Mouse (Mus musculus) adrenal gland, adult (tissue): Measurements from ENCODE around the gene Nlk.
"Not testable (repeated sequence)": the region's sequence is repeated elsewhere in the genome, so short reads cannot be mapped to it uniquely, and the experiment has no call there.

Experiments
- DNase-seq, 2 experiments: peaks; one replicate each; pipeline ENCODE4 v3.0.0; 2022 to 2023; ENCODE audit warnings: low spot score in 1 of 2; ENCODE audit not compliant: inconsistent age in 2 of 2

Gene Nlk

GRCm38 (mm10) chr11:78550168-78551058, 146.8 kb downstream of the Nlk start, which contains the start of gene Tmem97:
TSS of gene Tmem97 (minus strand) at chr11:78550777.
- DNase-seq, result peak; percentile 97 to 98

DNA sequence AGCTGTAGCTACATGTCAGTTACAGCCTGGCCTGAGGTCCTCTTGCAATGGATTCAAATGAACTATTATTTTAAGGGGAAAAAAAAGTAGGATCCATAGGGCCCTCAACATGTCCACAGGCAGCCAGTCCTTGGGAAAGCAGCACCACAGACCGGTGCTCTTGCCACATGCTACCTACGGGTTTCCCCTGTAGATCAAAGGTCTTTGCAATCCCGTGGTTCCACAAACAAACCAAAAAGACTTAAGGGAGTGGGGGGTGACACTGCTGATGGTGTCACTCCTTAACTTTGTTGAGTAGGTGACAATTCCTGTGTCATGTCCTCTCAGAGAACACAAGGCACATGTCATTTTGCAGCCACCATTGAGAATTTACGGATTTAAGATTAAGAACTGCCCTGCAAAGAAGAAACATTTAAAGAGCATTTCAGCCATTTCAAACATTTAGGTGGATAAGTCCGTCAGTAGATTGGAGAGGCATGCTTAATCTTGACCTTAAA, 147.6 kb downstream of the Nlk start:
- no peak for DNase-seq

DNA sequence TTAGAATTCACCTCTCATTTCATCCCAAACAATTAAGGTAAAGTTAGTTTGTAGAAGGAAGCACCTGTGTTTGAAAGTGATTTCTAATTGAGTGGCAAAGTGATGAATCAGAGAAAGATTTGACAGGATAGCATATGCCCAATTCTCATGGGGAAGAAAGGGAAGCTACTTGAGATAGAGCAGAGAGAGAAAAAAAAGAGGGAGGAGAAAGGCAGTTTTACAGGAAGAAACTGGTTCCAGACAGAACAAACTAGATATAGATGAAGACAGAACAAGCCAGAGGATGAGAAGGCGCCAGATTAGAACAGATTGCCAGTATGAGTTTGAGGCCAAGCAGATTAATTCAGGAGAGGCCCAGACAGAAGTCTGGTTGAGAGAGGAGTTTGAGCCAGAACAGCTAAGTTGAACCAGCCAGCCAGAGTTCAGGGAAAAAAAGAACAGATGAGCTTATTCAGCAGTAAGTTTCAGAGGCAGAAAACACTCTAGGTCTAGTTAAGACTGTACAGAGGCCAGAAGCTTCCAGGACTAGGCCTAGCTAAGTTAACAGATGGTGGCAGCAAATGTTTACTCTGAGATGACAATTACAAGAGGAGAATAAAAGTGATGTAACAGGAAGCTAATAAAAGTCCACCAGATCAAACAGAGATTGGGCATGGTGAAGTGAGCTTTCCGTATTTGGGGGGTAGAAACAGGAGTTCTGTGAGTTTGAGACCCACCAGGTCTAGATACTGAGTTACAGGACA, 149.3 kb downstream of the Nlk start:
- DNase-seq, result no peak

DNA sequence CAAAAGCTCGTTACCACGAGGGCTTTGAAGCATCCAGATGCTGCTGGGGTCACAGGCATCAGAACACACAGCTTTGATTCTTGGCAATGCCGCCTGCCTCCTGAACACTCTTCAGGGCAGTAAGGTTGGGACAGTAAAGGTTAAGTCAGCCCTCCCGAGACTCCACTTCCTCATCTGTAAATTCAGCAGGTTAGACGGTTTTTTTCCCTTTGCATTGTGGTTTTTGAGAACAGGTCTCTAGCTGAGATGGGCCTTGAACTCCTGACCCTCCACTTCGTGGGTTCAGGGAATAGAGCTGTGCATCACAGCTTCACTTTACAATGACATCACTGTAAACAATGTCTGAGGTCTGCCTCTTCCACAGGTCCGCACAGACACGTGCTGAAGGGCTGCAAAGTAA, 152.0 kb downstream of the Nlk start:
- no peak for DNase-seq

GRCm38 (mm10) chr11:78544449-78545111, 152.6 kb downstream of the Nlk start:
- DNase-seq, result no peak

- peak in 1 of 2 experiments; percentile 64 for DNase-seq
Observed at GRCm38 (mm10) chr11:78540358-78540757, 156.8 kb downstream of the Nlk start.

- no peak for DNase-seq
Observed at GRCm38 (mm10) chr11:78536690-78537084, 160.5 kb downstream of the Nlk start.

GRCm38 (mm10) chr11:78536080-78536689, 161.0 kb downstream of the Nlk start, which contains the start of the genes Tnfaip1 and Ift20:
TSS of gene Tnfaip1 (minus strand) at chr11:78536332.
TSS of gene Ift20 (plus strand) at chr11:78536361.
- DNase-seq, result peak; percentile 99

- peak; percentile 54 to 85 for DNase-seq
Observed at GRCm38 (mm10) chr11:78535376-78536079, 161.6 kb downstream of the Nlk start.

DNA sequence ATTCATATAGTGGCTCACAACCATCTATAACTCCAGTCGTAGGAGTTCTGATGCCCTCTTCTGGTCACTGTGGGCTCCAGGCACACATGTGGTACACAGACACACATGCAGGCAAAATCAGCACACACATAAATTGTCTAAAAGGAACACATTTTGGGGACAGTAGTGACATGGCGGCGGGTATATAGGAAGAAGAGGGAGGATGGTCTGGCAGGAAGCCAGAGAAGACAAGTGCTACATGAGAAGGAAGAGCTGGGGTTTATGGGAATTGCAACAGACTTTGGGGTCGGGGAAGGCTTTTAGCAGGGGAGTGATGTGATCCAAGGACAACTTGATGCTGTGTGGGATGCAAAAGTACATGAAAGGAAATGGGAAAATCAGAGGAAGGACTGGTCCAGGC, 162.7 kb downstream of the Nlk start:
- DNase-seq, result peak in 1 of 2 experiments; percentile 55

GRCm38 (mm10) chr11:78531515-78531914, 165.7 kb downstream of the Nlk start:
- DNase-seq, result not testable (repeated sequence)

DNA sequence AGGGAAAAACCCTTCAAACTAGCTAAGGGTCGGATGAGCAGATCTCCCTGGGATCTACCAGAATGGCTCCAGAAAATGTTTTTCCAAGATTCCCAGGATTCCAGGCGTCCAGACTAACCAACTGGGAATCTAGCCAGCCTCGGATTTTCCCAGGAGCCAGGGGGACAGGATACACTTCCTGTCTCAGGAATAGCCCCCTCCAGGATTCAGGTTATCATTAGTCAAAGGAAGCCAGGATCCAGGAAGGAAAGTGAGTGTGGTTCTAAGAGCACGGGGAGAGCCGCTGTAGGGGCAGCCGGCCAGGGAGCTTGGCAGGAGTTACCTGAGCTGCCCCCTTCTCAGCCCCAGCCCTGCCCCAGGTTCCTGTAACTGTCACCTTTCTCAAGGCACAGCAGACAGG, 166.1 kb downstream of the Nlk start:
- DNase-seq, result peak; percentile 51 to 75

DNA sequence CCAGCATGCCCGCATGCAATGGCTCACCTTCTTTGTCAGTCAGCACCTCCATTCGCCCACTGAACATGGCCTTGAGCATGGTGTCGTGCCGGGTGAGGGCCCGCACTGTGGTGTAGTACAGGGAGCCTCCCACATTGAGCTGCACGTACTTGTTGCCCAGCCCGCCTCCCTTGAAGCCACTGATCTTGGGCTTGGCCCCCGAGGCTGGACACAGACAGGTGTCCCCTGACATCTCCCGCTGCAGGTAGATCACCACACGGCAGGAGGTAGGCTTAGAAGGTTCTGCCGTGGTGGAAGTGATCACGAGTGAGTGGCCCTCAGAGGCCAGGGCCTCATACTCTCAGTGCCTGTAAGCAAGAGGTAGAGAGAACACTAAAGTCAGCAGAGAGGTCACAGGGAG, 167.2 kb downstream of the Nlk start:
- no peak for DNase-seq

- DNase-seq, result no peak
Observed at GRCm38 (mm10) chr11:78528714-78529113, 168.5 kb downstream of the Nlk start.

DNA sequence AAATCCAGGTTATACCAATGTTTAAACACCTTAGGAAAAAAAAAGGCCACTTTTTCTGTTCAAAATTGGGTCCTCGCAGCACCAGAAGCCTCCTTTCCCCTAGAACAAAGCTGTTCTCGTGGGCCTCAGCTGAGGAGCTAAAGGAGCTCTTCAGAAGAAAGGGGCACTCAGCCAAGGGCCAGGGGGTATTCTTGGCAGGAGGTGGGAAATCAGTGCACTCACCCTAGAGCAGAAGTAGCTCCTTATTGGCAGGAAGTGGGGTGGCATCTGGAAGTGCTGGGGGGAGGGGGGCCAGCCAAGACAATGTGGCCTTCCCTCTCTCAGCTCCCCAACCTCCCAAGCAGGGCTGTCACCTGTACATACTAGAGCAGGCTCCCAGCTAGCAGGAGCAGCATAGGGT, 172.3 kb downstream of the Nlk start:
- DNase-seq, result no peak

GRCm38 (mm10) chr11:78523241-78523955, 173.8 kb downstream of the Nlk start:
- no peak for DNase-seq

GRCm38 (mm10) chr11:78522481-78522997, 174.6 kb downstream of the Nlk start:
- DNase-seq, result peak in 1 of 2 experiments; percentile 66

- no peak for DNase-seq
Observed at GRCm38 (mm10) chr11:78521880-78522279, 175.3 kb downstream of the Nlk start.

- DNase-seq, result no peak
Observed at GRCm38 (mm10) chr11:78518931-78519330, 178.2 kb downstream of the Nlk start.
